Mouse (Mus musculus) forebrain, embryonic 16.5 days (tissue): Measurements from ENCODE around the gene Olfr220. TPM values are rescaled to one million over a fixed set of nuclear protein-coding genes. Genes with fewer than 3 reads are reported as not detected.

Source experiments
- ATAC-seq: fragments of 200-750 bp; cut with Nextera tagmentation; 2 replicates; pipeline ENCODE4 v1.8.0; 2017; ENCODE audit warnings: mild to moderate bottlenecking, moderate library complexity
- H3K27ac ChIP-seq: fragments of 300-500 bp; sonication (generic); 2 replicates; pipeline ENCODE4 v1.5.1; 2014; ENCODE audit warnings: low read length, control low read depth
- H3K27me3 ChIP-seq: fragments of 300-500 bp; sonication (generic); replicated peaks from 2 replicates; pipeline ENCODE4 v1.6.1; 2014; ENCODE audit warnings: low read length; ENCODE audit not compliant: control insufficient read depth, insufficient read depth
- H3K36me3 ChIP-seq: fragments of 300-500 bp; sonication (generic); 2 replicates; pipeline ENCODE4 v1.6.1; 2014; ENCODE audit not compliant: control insufficient read depth, insufficient read depth
- H3K4me1 ChIP-seq: fragments of 300-500 bp; sonication (generic); replicated peaks from 2 replicates; pipeline ENCODE4 v1.6.1; 2014; ENCODE audit warnings: low read length; ENCODE audit not compliant: control insufficient read depth, insufficient read depth
- H3K4me2 ChIP-seq: fragments of 300-500 bp; sonication (generic); 2 replicates; pipeline ENCODE4 v1.6.1; 2014; ENCODE audit warnings: mild to moderate bottlenecking, low read length, control low read depth
- H3K4me3 ChIP-seq: fragments of 300-500 bp; sonication (generic); replicated peaks from 2 replicates; pipeline ENCODE4 v1.5.1; 2014; ENCODE audit warnings: mild to moderate bottlenecking, low read length, control low read depth
- H3K9ac ChIP-seq: fragments of 300-500 bp; sonication (generic); replicated peaks from 2 replicates; pipeline ENCODE4 v1.6.1; 2014; ENCODE audit warnings: low read depth, low read length, control low read depth
- H3K9me3 ChIP-seq: fragments of 300-500 bp; sonication (generic); 2 replicates; pipeline ENCODE4 v1.6.1; 2016; ENCODE audit warnings: low read length; ENCODE audit not compliant: control insufficient read depth
- WGBS: fragments of 180-500 bp; shearing (Covaris S2); extraction: QIAGEN DNeasy Blood & Tissue Kit; methylation state at CpG from one replicate; pipeline ENCODE4 v1.1.7; 2014; 5-methylcytosine and 5-hydroxymethylcytosine counted together
- polyA plus RNA-seq: library from polyadenylated mRNA; unstranded; fragments of >200 nt; fragmentation: Nextera tagmentation; extraction: Ambion mirVana; gene quantifications from 2 replicates; pipeline ENCODE4 v1.2.1, GENCODE M21; 2015

Gene Olfr220
- polyA plus RNA-seq = not detected in 2 replicates

GRCm38 (mm10) chr1:174441782-174442181 is at the start of gene Olfr220:
Gene Olfr220, plus strand, starts transcription at chr1:174442082.
- Histone ChIP-seq H3K4me1 (no peaks in the 10 kb centered on the region), H3K27me3 (no peaks in the 10 kb centered on the region), H3K27ac (no peak within 1 kb of the TSS), H3K4me2 (no peak within 1 kb of the TSS), H3K36me3 (no peaks in the 10 kb centered on the region), H3K9ac (no peak within 1 kb of the TSS), H3K4me3 (no peak within 1 kb of the TSS), H3K9me3 (no peaks in the 10 kb centered on the region)
- no peak for ATAC-seq
- WGBS = 79% methylated on average over 1 of the region's 1 CpGs

GRCm38 (mm10) chr1:174422959-174423358 is 18.9 kb upstream of the Olfr220 start:
- 92% methylated on average over 4 of the region's 4 CpGs for WGBS
- no peak overlapping the region for H3K27ac ChIP-seq
- ATAC-seq = no peak
- H3K4me1 ChIP-seq = no peaks in the 10 kb centered on the region
- H3K4me2 ChIP-seq = no peak overlapping the region
- H3K9ac ChIP-seq = no peak overlapping the region
- no peaks in the 10 kb centered on the region for H3K9me3 ChIP-seq
- H3K4me3 ChIP-seq = no peak overlapping the region
- no peaks in the 10 kb centered on the region for H3K36me3 ChIP-seq
- H3K27me3 ChIP-seq = no peaks in the 10 kb centered on the region

GRCm38 (mm10) chr1:174423764-174424163 is 18.1 kb upstream of the Olfr220 start, which contains the start of gene Olfr414:
Gene Olfr414, plus strand, starts transcription at chr1:174424064.
- no peaks in the 10 kb centered on the region for H3K36me3 ChIP-seq
- no peaks in the 10 kb centered on the region for H3K9me3 ChIP-seq
- no peak within 1 kb of the TSS for H3K9ac ChIP-seq
- H3K4me1 ChIP-seq = no peaks in the 10 kb centered on the region
- H3K27ac ChIP-seq = no peak within 1 kb of the TSS
- WGBS = 77% methylated on average over 1 of the region's 1 CpGs
- no peak within 1 kb of the TSS for H3K4me2 ChIP-seq
- H3K4me3 ChIP-seq = no peak within 1 kb of the TSS
- ATAC-seq = no peak
- H3K27me3 ChIP-seq = no peaks in the 10 kb centered on the region

DNA sequence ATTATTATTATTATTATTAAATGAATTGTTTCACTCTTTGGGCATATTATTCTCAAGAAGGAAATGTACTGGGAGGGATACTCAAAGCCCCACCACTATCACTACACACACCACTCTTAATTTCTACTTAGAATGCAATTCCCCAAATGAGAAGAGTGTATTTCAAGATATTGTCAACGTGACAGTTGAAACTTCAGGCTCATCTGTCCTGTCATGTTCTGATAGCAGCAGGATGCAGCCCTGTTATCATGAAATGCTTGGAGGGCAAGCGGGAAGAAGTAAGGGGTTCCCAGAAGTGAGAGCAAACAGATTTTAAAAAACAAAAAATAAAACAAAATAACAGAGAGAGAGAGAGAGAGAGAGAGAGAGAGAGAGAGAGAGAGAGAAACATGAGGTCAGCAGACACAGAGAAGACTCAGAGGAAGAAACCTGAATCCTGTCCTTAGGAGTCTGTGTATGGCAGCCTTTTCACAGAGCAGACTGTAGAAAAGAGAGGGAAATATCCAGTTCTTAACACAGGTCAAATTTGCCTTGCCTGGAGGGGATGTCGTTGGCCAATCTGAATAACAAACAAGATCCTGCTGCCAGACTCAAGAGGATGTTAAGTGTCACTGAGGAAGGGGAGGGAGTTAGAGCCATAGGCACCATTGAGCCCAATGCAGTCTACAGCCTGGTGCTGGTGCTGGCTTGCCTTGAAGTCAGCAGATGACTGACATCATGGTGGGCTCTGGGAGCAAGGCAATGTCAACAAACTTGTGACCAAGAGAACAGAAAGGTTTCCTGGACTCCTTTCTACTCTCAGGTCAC is 15.5 kb upstream of the Olfr220 start:
- H3K9me3 ChIP-seq = no peaks in the 10 kb centered on the region

GRCm38 (mm10) chr1:174427402-174427801 is 14.5 kb upstream of the Olfr220 start:
- H3K27ac ChIP-seq = no peak overlapping the region
- no peak overlapping the region for H3K4me2 ChIP-seq
- H3K9ac ChIP-seq = no peak overlapping the region
- WGBS = 87% methylated on average over 1 of the region's 1 CpGs
- H3K9me3 ChIP-seq = no peaks in the 10 kb centered on the region
- no peaks in the 10 kb centered on the region for H3K36me3 ChIP-seq
- no peaks in the 10 kb centered on the region for H3K27me3 ChIP-seq
- ATAC-seq = no peak
- no peak overlapping the region for H3K4me3 ChIP-seq
- no peaks in the 10 kb centered on the region for H3K4me1 ChIP-seq

More for the DNA sequence above, 15.5 kb upstream of the Olfr220 start:
- no peak overlapping the region for H3K4me2 ChIP-seq
- H3K4me3 ChIP-seq = no peak overlapping the region
- no peak overlapping the region for H3K27ac ChIP-seq
- WGBS = 56% methylated on average over 3 of the region's 3 CpGs
- H3K27me3 ChIP-seq = no peaks in the 10 kb centered on the region
- ATAC-seq = no peak
- no peak overlapping the region for H3K9ac ChIP-seq
- no peaks in the 10 kb centered on the region for H3K36me3 ChIP-seq
- H3K4me1 ChIP-seq = no peaks in the 10 kb centered on the region

- H3K4me3 ChIP-seq = no peak overlapping the region
- no peaks in the 10 kb centered on the region for H3K36me3 ChIP-seq
- WGBS = 90% methylated on average over 2 of the region's 2 CpGs
- H3K4me1 ChIP-seq = no peaks in the 10 kb centered on the region
- H3K9ac ChIP-seq = no peak overlapping the region
- H3K9me3 ChIP-seq = no peaks in the 10 kb centered on the region
- ATAC-seq = no peak
- H3K4me2 ChIP-seq = no peak overlapping the region
- no peaks in the 10 kb centered on the region for H3K27me3 ChIP-seq
- no peak overlapping the region for H3K27ac ChIP-seq
Measured at GRCm38 (mm10) chr1:174428407-174428806, 13.5 kb upstream of the Olfr220 start.

DNA sequence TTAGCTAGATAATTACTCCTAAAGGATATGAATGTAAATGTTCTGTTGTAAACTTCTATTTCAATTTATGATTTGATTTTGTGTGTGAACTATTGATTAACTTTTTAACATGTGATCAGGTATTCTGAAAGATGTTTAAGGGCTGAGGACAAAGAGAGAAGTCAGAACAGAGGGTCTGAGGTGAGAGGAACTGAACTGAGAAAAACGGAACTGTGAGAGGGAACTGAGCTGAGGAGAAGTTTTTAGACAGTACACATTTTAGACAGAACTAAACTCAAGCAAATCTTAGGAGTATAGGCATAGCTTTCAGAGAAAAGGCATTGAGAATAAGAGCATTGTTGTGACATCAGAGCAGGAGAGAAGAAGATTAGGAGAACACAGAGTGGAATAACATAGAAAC is 7.8 kb upstream of the Olfr220 start:
- no peak overlapping the region for H3K27ac ChIP-seq
- no peak overlapping the region for H3K4me3 ChIP-seq
- no peaks in the 10 kb centered on the region for H3K9me3 ChIP-seq
- H3K9ac ChIP-seq = no peak overlapping the region
- no peaks in the 10 kb centered on the region for H3K27me3 ChIP-seq
- H3K36me3 ChIP-seq = no peaks in the 10 kb centered on the region
- H3K4me1 ChIP-seq = no peaks in the 10 kb centered on the region
- 52% methylated on average over 1 of the region's 1 CpGs for WGBS
- no peak for ATAC-seq
- no peak overlapping the region for H3K4me2 ChIP-seq

GRCm38 (mm10) chr1:174455100-174455499 is 13.2 kb downstream of the Olfr220 start:
- H3K4me1 ChIP-seq = no peaks in the 10 kb centered on the region
- no peak overlapping the region for H3K9ac ChIP-seq
- H3K4me2 ChIP-seq = no peak overlapping the region
- no peak for ATAC-seq
- H3K36me3 ChIP-seq = no peaks in the 10 kb centered on the region
- 86% methylated on average over 2 of the region's 2 CpGs for WGBS
- H3K9me3 ChIP-seq = no peaks in the 10 kb centered on the region
- H3K4me3 ChIP-seq = no peak overlapping the region
- no peak overlapping the region for H3K27ac ChIP-seq
- no peaks in the 10 kb centered on the region for H3K27me3 ChIP-seq

GRCm38 (mm10) chr1:174465385-174465784 is 23.5 kb downstream of the Olfr220 start:
- no peak overlapping the region for H3K9ac ChIP-seq
- H3K9me3 ChIP-seq = no peaks in the 10 kb centered on the region
- H3K4me2 ChIP-seq = no peak overlapping the region
- H3K4me3 ChIP-seq = no peak overlapping the region
- WGBS = 92% methylated on average over 3 of the region's 3 CpGs
- no peak overlapping the region for H3K27ac ChIP-seq
- no peaks in the 10 kb centered on the region for H3K27me3 ChIP-seq
- no peak for ATAC-seq
- H3K36me3 ChIP-seq = no peaks in the 10 kb centered on the region
- H3K4me1 ChIP-seq = no peaks in the 10 kb centered on the region
